Mouse (Mus musculus) forebrain, embryonic 15.5 days (tissue): Measurements from ENCODE around the gene Atp1a2. TPM values are rescaled to one million over a fixed set of nuclear protein-coding genes. Genes with fewer than 3 reads are reported as not detected.

Experiments used
- ATAC-seq: fragments of 200-750 bp; cut with Nextera tagmentation; replicated peaks from 2 replicates; pipeline ENCODE4 v1.8.0; 2017; ENCODE audit warnings: mild to moderate bottlenecking, moderate TSS enrichment, moderate library complexity
- H3K27ac ChIP-seq: fragments of 300-500 bp; sonication (generic); replicated peaks from 2 replicates; pipeline ENCODE4 v1.5.1; 2015; ENCODE audit warnings: mild to moderate bottlenecking, inconsistent platforms
- H3K27me3 ChIP-seq: fragments of 300-500 bp; sonication (generic); 2 replicates; pipeline ENCODE4 v1.6.1; 2015; ENCODE audit warnings: inconsistent platforms
- H3K36me3 ChIP-seq: fragments of 300-500 bp; sonication (generic); 2 replicates; pipeline ENCODE4 v1.6.1; 2015; ENCODE audit warnings: mild to moderate bottlenecking, inconsistent platforms
- H3K4me1 ChIP-seq: fragments of 300-500 bp; sonication (generic); 2 replicates; pipeline ENCODE4 v1.6.1; 2015; ENCODE audit warnings: inconsistent platforms
- H3K4me2 ChIP-seq: fragments of 300-500 bp; sonication (generic); replicated peaks from 2 replicates; pipeline ENCODE4 v1.6.1; 2015; ENCODE audit warnings: mild to moderate bottlenecking, inconsistent platforms
- H3K4me3 ChIP-seq: fragments of 300-500 bp; sonication (generic); 2 replicates; pipeline ENCODE4 v1.5.1; 2015; ENCODE audit warnings: mild to moderate bottlenecking, inconsistent platforms
- H3K9ac ChIP-seq: fragments of 300-500 bp; sonication (generic); replicated peaks from 2 replicates; pipeline ENCODE4 v1.6.1; 2015; ENCODE audit warnings: mild to moderate bottlenecking, inconsistent platforms
- H3K9me3 ChIP-seq: fragments of 300-500 bp; sonication (generic); 2 replicates; pipeline ENCODE4 v1.6.1; 2016; ENCODE audit warnings: inconsistent platforms
- WGBS: fragments of 180-500 bp; shearing (Covaris S2); methylation state at CpG from one replicate; pipeline ENCODE4 v1.1.7; 2015; ENCODE audit warnings: mixed read lengths; 5-methylcytosine and 5-hydroxymethylcytosine counted together
- polyA plus RNA-seq: library from polyadenylated mRNA; unstranded; fragments of >200 nt; fragmentation: Nextera tagmentation; extraction: Ambion mirVana; gene quantifications from 2 replicates; pipeline ENCODE4 v1.2.1, GENCODE M21; 2015

The Atp1a2 gene
- polyA plus RNA-seq, 1 experiment from 2014 or later = 33.1 TPM

DNA sequence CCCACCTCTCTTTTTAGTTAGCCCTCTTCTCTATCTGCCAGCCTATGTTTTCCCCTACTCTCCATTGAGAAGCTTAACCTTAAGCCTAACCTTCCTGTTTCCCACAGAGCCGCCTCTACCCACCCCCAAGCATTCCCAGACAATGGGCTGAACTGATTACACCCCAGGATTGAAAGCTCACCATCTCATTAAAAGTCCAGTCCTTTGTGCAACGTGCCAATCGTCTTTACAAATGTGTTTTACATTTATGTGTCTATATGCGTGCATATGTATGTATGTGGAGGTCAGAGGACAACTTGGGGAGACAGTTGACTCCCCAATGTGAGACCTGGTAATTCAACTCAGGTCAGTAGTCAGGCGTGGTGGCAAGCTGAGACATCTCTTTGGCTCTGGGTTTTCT lies 25.4 kb upstream of the Atp1a2 start:
- H3K27ac ChIP-seq = no peak overlapping the region
- H3K9ac ChIP-seq = no peak overlapping the region
- 16% methylated on average over 5 of the region's 5 CpGs for WGBS
- H3K36me3 ChIP-seq = peaks cover 2% of the 10 kb centered on the region; the same call in 1 of the 2 replicates
- H3K27me3 ChIP-seq = no peaks in the 10 kb centered on the region; the same call in 1 of the 2 replicates
- ATAC-seq = no peak
- no peak overlapping the region for H3K4me3 ChIP-seq
- H3K4me1 ChIP-seq = peaks cover 55% of the 10 kb centered on the region
- H3K4me2 ChIP-seq = no peak overlapping the region
- no peaks in the 10 kb centered on the region for H3K9me3 ChIP-seq

DNA sequence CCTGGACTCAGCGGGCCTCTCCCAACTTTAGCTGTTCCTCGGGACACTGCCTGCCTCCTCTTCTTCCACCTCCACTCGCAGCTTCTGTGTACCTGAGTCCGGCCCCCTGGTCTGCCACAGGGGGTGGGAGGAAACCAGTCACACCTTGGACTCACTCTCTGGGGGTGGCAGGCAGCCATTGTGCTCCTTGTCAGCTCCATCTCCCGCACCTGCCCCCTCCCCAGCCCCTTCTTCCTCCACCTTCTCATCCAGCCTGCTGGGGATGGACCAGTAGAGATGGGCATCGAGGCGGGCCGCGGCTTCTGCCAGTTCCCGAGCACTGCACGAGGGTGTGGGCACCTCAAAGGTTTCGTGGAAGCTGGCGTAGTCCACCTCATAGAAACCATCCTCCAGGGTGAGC lies 24.9 kb upstream of the Atp1a2 start:
- Histone ChIP-seq H3K4me1 (peaks cover 60% of the 10 kb centered on the region), H3K27me3 (no peaks in the 10 kb centered on the region; the same call in 1 of the 2 replicates), H3K27ac (no peak overlapping the region), H3K9ac (no peak overlapping the region), H3K36me3 (peaks cover 6% of the 10 kb centered on the region; the same call in 1 of the 2 replicates), H3K4me2 (no peak overlapping the region), H3K4me3 (no peak overlapping the region), H3K9me3 (no peaks in the 10 kb centered on the region)
- ATAC-seq = no peak
- 53% methylated on average over 13 of the region's 13 CpGs for WGBS

DNA sequence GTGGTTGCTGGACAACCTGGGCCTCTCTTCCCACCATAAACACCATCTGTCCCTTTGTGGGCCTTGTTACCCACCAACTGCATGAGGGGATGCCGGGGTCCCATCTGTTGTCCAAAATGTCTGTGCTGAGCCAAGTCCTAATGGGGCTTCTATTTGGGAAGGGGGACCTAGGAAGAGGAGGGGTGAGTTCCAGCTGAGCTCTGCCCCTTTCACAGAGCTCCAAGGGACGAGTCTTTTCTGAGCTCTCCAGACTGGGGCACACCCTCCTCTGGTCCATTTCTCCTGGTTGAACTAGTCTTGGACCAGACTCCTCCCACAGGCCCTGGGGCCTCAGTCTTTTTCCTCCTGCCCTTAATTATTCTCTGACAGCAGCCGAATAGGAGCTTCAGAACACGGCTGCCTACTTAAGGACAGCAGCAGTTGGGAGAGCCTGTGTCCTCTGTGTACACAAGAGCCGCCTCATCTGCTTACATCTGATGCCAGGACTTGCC lies 22.1 kb upstream of the Atp1a2 start:
- peak overlapping the region; percentile 81 for H3K27ac ChIP-seq
- no peak overlapping the region for H3K9ac ChIP-seq
- no peak overlapping the region for H3K4me2 ChIP-seq
- 9% methylated on average over 5 of the region's 5 CpGs for WGBS
- no peaks in the 10 kb centered on the region for H3K9me3 ChIP-seq
- H3K4me3 ChIP-seq = no peak overlapping the region
- no peaks in the 10 kb centered on the region for H3K27me3 ChIP-seq
- peaks cover 6% of the 10 kb centered on the region; the same call in 1 of the 2 replicates for H3K36me3 ChIP-seq
- peak; percentile 46 for ATAC-seq
- H3K4me1 ChIP-seq = peaks cover 64% of the 10 kb centered on the region

DNA sequence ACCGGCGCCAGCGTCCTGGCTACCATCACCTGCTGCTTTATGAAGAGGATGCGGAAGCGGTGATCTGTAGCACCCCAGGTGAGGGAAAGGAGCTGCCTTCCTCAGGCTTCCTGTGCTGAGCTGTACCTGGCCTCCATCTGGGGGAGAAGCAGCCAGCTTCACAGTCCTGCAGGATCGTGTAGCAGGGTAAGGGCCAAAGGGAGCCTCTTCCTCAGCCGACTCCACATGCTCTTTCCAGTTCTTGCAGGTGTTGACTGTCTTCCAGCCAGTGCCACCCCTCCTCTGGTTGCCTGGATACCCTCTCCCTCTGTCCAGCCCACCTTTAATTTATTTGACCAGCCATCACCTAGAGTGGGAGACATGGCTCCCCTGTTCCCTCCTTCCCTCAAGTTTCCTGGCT lies 21.5 kb upstream of the Atp1a2 start:
- H3K9ac ChIP-seq = no peak overlapping the region
- H3K4me2 ChIP-seq = no peak overlapping the region
- peaks cover 69% of the 10 kb centered on the region for H3K4me1 ChIP-seq
- H3K27me3 ChIP-seq = no peaks in the 10 kb centered on the region
- no peaks in the 10 kb centered on the region for H3K9me3 ChIP-seq
- no peak overlapping the region for H3K4me3 ChIP-seq
- peaks cover 6% of the 10 kb centered on the region; the same call in 1 of the 2 replicates for H3K36me3 ChIP-seq
- ATAC-seq = no peak
- H3K27ac ChIP-seq = peak overlapping the region; percentile 81
- 72% methylated on average over 7 of the region's 7 CpGs for WGBS

DNA sequence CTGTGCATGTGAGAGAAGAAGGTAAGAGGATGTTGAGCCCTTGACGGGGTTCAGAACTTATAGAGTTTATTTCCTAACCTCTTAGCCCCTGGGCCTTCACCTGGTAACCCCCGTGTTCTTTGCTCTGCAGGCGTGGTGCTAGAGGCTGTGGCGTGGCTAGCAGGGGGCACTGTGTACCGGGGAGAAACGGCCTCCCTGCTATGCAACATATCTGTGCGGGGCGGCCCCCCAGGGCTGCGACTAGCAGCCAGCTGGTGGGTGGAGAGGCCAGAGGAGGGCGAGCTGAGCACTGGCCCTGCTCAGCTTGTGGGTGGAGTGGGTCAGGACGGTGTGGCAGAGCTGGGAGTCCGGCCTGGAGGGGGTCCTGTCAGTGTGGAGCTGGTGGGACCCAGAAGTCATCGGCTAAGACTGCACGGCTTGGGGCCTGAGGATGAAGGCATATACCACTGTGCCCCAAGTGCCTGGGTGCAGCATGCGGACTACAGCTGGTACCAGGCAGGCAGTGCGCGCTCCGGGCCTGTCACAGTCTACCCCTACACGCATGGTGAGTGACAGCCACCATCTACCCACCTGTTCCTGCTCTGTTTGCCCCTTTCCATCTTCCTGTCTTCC lies 20.7 kb upstream of the Atp1a2 start:
- H3K4me1 ChIP-seq = peaks cover 71% of the 10 kb centered on the region
- ATAC-seq = no peak
- H3K9ac ChIP-seq = no peak overlapping the region
- no peaks in the 10 kb centered on the region for H3K9me3 ChIP-seq
- 79% methylated on average over 19 of the region's 19 CpGs for WGBS
- H3K36me3 ChIP-seq = peaks cover 6% of the 10 kb centered on the region; the same call in 1 of the 2 replicates
- peak overlapping the region; percentile 39 for H3K27ac ChIP-seq
- no peak overlapping the region for H3K4me3 ChIP-seq
- no peaks in the 10 kb centered on the region for H3K27me3 ChIP-seq
- H3K4me2 ChIP-seq = no peak overlapping the region

DNA sequence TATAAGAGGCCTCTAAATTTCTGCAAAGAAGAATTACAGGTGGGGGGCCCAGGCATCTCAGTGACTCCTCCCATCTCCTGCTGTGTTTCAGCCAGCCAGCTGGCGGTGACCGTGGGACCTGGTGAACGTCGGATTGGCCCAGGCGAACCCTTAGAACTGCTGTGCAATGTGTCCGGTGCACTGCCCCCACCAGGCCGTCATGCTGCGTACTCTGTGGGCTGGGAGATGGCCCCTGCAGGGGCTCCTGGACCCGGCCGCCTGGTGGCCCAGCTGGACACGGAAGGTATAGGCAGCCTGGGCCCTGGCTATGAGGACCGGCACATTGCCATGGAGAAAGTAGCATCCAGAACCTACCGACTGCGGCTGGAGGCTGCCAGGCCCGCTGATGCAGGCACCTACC lies 20.1 kb upstream of the Atp1a2 start:
- no peaks in the 10 kb centered on the region for H3K9me3 ChIP-seq
- H3K27ac ChIP-seq = peak overlapping the region; percentile 39; the same call in 1 of the 2 replicates
- no peak overlapping the region for H3K9ac ChIP-seq
- no peaks in the 10 kb centered on the region for H3K27me3 ChIP-seq
- WGBS = 55% methylated on average over 15 of the region's 15 CpGs
- no peak overlapping the region for H3K4me3 ChIP-seq
- no peak overlapping the region for H3K4me2 ChIP-seq
- peaks cover 6% of the 10 kb centered on the region; the same call in 1 of the 2 replicates for H3K36me3 ChIP-seq
- ATAC-seq = no peak
- peaks cover 71% of the 10 kb centered on the region for H3K4me1 ChIP-seq

DNA sequence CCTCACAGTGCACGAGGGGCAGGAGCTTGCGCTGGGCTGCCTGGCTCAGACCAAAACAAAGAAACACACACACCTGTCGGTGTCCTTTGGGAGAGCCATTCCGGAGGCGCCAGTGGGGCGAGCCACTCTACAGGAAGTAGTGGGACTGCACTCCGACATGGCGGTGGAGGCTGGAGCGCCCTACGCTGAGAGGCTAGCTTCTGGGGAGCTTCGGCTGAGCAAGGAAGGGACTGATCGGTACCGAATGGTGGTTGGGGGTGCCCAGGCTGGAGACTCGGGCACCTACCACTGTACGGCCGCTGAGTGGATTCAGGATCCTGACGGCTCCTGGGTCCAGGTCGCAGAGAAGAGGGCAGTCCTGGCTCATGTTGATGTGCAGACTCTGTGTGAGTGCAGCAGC lies 19.6 kb upstream of the Atp1a2 start:
- no peaks in the 10 kb centered on the region for H3K27me3 ChIP-seq
- no peaks in the 10 kb centered on the region for H3K9me3 ChIP-seq
- H3K27ac ChIP-seq = no peak overlapping the region
- H3K4me2 ChIP-seq = no peak overlapping the region
- peaks cover 70% of the 10 kb centered on the region for H3K4me1 ChIP-seq
- no peak overlapping the region for H3K9ac ChIP-seq
- ATAC-seq = no peak
- no peak overlapping the region for H3K4me3 ChIP-seq
- H3K36me3 ChIP-seq = peaks cover 6% of the 10 kb centered on the region; the same call in 1 of the 2 replicates
- 71% methylated on average over 18 of the region's 18 CpGs for WGBS

DNA sequence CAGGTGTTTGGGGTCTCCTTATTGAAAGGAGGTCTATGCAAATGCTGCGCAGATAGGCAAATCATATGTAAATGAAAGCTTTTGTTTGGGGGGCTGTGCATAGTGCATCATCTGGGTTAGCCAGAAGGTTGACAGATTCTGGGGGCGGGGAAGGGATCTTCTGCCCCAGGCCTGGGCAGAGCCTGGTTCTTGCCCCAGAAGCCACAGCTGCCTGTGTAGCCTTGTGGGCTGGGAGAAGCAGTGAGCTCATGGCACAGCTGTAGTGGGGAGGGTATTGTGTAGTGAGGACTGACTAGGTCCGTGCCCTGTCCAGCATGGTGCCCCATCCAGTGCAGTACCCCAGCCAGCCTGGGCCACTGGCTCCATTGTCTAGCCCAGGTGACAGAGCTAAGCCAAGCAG lies 17.0 kb upstream of the Atp1a2 start:
- Histone ChIP-seq H3K27ac (peak overlapping the region; percentile 94), H3K4me3 (peak overlapping the region; percentile 66), H3K4me1 (peaks cover 72% of the 10 kb centered on the region), H3K9me3 (no peaks in the 10 kb centered on the region), H3K4me2 (peak overlapping the region; percentile 74), H3K27me3 (no peaks in the 10 kb centered on the region), H3K36me3 (peaks cover 6% of the 10 kb centered on the region; the same call in 1 of the 2 replicates), H3K9ac (0 out of 2 replicates have a peak overlapping the region, but pooled peaks have one; percentile 2)
- 11% methylated on average over 3 of the region's 3 CpGs for WGBS
- peak; percentile 15 for ATAC-seq

DNA sequence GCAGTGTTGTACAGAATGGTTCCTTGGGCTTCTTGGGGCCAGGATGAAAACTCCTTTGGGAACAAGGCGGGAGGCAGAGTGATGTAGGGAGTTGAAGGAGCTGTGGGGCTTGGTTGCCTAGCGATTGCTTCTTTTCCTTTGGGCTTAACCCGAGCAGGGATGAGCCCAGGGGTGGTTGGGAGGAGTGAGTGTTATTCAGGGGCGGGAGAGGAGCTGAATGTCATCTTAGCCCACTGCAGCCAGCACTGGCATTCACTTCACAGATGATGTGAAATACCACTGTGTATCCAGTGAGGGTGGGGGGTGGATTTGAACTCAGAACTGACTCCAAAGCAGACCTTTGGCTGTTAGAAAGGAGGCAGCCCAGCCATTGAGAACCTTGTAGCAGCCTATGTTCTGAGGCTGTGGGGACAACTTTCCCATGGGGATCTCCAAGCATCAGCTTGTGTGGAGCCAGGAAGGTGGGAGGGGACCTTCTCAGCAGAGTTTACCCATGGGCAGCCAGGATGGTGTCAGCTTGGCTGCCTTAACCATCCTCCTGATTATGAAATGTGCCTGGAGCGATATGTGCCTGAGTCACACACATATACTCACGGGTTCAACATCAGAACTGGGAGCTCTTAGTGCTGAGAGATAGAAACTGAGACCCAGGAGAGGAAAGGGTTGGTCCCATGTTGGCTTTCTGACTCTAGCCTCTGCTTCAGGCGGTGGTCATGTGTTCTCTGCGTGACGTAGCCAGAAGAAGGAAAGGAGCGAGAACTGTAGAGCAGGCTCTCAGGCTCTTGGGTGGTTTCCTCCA lies 15.9 kb upstream of the Atp1a2 start:
- no peaks in the 10 kb centered on the region for H3K9me3 ChIP-seq
- H3K27me3 ChIP-seq = no peaks in the 10 kb centered on the region
- peak overlapping the region; percentile 66 for H3K4me3 ChIP-seq
- peak overlapping the region; percentile 94 for H3K27ac ChIP-seq
- H3K4me2 ChIP-seq = peak overlapping the region; percentile 74
- H3K4me1 ChIP-seq = peaks cover 70% of the 10 kb centered on the region
- peaks cover 6% of the 10 kb centered on the region; the same call in 1 of the 2 replicates for H3K36me3 ChIP-seq
- no peak for ATAC-seq
- 56% methylated on average over 10 of the region's 10 CpGs for WGBS
- H3K9ac ChIP-seq = peak overlapping the region; percentile 78

DNA sequence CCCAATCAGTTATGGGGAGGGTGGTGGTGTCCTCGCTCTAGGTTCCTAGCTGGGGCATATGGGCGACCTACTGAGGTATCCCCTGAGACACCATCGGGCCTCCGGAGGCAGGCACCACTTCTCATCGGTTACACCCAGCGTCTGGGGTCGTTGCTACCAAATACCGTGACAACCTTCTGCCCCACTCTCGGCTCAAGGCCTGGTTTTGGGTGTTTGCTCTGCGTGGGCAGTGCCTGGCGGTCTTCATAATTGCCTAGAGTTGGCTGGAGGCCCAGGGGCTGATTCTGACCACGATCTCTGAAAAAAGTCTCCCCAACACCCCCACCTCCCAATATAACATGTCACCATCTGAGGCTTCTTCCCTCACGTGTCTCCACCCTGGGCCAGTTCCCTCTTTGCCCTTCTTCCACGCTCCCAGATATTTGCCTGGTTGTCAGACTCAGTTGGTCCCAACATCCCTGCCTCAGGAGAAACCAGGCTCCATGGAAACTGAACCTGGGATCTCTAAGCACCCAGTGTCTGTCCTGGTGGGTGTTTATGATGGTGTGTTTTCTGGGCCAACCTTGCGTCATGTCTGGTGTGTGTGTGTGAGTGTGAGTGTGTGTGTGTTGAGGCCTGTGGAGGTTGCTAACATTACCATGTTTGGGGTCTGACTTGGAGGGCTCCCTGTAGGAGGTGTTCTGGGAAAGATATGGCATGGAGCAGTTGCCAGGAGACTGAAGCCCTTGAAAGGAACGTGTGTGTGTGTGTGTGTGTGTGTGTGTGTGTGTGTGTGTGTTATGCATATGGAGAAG lies 15.1 kb upstream of the Atp1a2 start:
- Histone ChIP-seq H3K9ac (peak overlapping the region; percentile 78), H3K9me3 (no peaks in the 10 kb centered on the region), H3K4me2 (peak overlapping the region; percentile 74), H3K4me1 (peaks cover 67% of the 10 kb centered on the region), H3K27ac (peak overlapping the region; percentile 94), H3K27me3 (no peaks in the 10 kb centered on the region), H3K36me3 (peaks cover under 1% of the 10 kb centered on the region; the same call in 1 of the 2 replicates), H3K4me3 (peak overlapping the region; percentile 66)
- ATAC-seq = no peak
- 6% methylated on average over 16 of the region's 16 CpGs for WGBS

DNA sequence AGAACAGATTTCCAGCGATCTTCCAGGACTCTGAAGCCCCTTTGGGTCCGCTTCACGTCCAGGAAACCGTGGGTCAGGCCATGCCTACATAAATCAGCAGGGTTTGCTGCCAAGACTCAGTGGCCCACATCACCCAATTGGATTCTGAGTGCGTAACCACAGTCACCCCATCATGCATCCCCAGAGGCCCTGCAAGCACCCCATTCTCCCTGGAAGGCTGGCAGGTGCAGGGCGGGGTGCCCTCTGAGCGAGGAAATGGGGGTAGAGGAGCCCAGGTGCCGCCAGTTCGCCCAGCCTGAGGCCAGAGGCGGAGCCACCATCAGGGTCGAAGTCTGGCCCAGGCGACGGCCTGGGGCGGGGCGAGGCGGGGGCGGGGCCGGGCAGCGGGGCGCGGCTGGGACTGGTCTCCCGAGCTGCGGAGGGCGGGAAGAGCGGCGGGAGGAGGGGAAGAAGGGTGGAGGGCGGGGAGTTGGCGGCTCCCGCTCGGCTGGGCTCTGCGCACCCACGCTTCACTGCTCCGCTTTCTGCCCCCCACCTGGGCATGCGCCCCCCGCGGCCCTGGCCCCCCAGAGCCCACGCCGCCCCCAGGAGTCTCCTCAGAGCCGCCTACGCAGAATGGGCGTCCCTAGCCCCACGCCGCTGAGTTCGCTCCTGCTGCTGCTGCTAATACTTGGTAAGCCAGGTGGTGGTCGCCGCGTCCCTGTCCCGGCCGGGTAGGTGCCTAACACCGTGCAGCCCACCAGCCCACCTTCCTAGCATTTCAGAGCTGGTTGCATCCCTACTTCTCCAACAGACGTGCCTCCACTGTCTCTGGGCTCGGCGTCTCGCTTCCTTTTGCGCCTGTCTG lies 14.3 kb upstream of the Atp1a2 start:
- H3K4me3 ChIP-seq = peak overlapping the region; percentile 66
- no peaks in the 10 kb centered on the region for H3K27me3 ChIP-seq
- H3K9me3 ChIP-seq = no peaks in the 10 kb centered on the region
- H3K4me1 ChIP-seq = peaks cover 64% of the 10 kb centered on the region
- peak; percentile 68 for ATAC-seq
- peak overlapping the region; percentile 94 for H3K27ac ChIP-seq
- peak overlapping the region; percentile 78 for H3K9ac ChIP-seq
- under 1% methylated on average over 40 of the region's 55 CpGs for WGBS
- no peaks in the 10 kb centered on the region for H3K36me3 ChIP-seq
- H3K4me2 ChIP-seq = peak overlapping the region; percentile 74
